Mouse (Mus musculus) lung, postnatal 0 days (tissue): ENCODE measurements around the gene Mast3. TPM values are rescaled to one million over a fixed set of nuclear protein-coding genes. Genes with fewer than 3 reads are reported as not detected.
"Not testable (repeated sequence)": the region's sequence is repeated elsewhere in the genome, so short reads cannot be mapped to it uniquely, and the experiment has no call there.

Experiments
- ATAC-seq: fragments of 200-750 bp; cut with Nextera tagmentation; 2 replicates; pipeline ENCODE4 v1.8.0; 2017; ENCODE audit warnings: moderate library complexity
- DNase-seq: peaks from one replicate; pipeline ENCODE4 v3.0.0-alpha.2; 2016; ENCODE audit warnings: low spot score
- H3K27ac ChIP-seq: fragments of 300-500 bp; sonication (generic); 2 replicates; pipeline ENCODE4 v1.5.1; 2014; ENCODE audit warnings: antibody characterized with exemption, mild to moderate bottlenecking, low read length, mixed read lengths
- H3K27me3 ChIP-seq: fragments of 300-500 bp; sonication (generic); replicated peaks from 2 replicates; pipeline ENCODE4 v1.6.1; 2014; ENCODE audit warnings: low read length, mixed read lengths; ENCODE audit not compliant: insufficient read depth
- H3K36me3 ChIP-seq: fragments of 300-500 bp; sonication (generic); 2 replicates; pipeline ENCODE4 v1.6.1; 2014; ENCODE audit warnings: low read length, mixed read lengths; ENCODE audit not compliant: insufficient read depth
- H3K4me1 ChIP-seq: fragments of 300-500 bp; sonication (generic); 2 replicates; pipeline ENCODE4 v1.6.1; 2014; ENCODE audit warnings: antibody characterized with exemption, low read depth, low read length, mixed read lengths; ENCODE audit not compliant: insufficient read depth
- H3K4me2 ChIP-seq: fragments of 300-500 bp; sonication (generic); replicated peaks from 2 replicates; pipeline ENCODE4 v1.6.1; 2014; ENCODE audit warnings: low read depth, mild to moderate bottlenecking, low read length, moderate library complexity, mixed read lengths
- H3K4me3 ChIP-seq: fragments of 300-500 bp; sonication (generic); 2 replicates; pipeline ENCODE4 v1.5.1; 2014; ENCODE audit warnings: low read depth, low read length
- H3K9ac ChIP-seq: fragments of 300-500 bp; sonication (generic); replicated peaks from 2 replicates; pipeline ENCODE4 v1.6.1; 2014; ENCODE audit warnings: low read depth, mild to moderate bottlenecking
- H3K9me3 ChIP-seq: fragments of 300-500 bp; sonication (generic); 2 replicates; pipeline ENCODE4 v1.6.1; 2016; ENCODE audit warnings: low read length, mixed read lengths
- CTCF ChIP-seq: IDR thresholded peaks from 2 replicates; pipeline ENCODE4 v1.5.1; 2016; ENCODE audit warnings: antibody characterized with exemption, mild to moderate bottlenecking
- EP300 ChIP-seq: IDR thresholded peaks from 2 replicates; pipeline ENCODE4 v1.6.1; 2016; ENCODE audit warnings: antibody characterized with exemption, mild to moderate bottlenecking, control low read depth
- WGBS: fragments of 180-500 bp; shearing (Covaris S2); extraction: QIAGEN DNeasy Blood & Tissue Kit; methylation state at CpG from one replicate; pipeline ENCODE4 v1.1.7; 2014; 5-methylcytosine and 5-hydroxymethylcytosine counted together
- polyA plus RNA-seq: library from polyadenylated mRNA; unstranded; fragments of >200 nt; fragmentation: Nextera tagmentation; extraction: Ambion mirVana; gene quantifications from 2 replicates; pipeline ENCODE4 v1.2.1, GENCODE M21; 2015

Gene Mast3
- polyA plus RNA-seq, 1 experiment from 2014 or later: 7.6 TPM

- TF ChIP-seq EP300 (no peak), CTCF (peak; percentile 37)
- no peak for DNase-seq
- 95% methylated on average over 2 of the region's 2 CpGs for WGBS
- no peaks in the 10 kb centered on the region for H3K4me1 ChIP-seq
- no peak overlapping the region for H3K27ac ChIP-seq
- H3K9me3 ChIP-seq: no peaks in the 10 kb centered on the region
- H3K27me3 ChIP-seq: no peaks in the 10 kb centered on the region
- ATAC-seq: no peak
- H3K36me3 ChIP-seq: no peaks in the 10 kb centered on the region
- H3K9ac ChIP-seq: no peak overlapping the region
- H3K4me2 ChIP-seq: no peak overlapping the region
- no peak overlapping the region for H3K4me3 ChIP-seq
These were observed 22.2 kb upstream of the Mast3 start for GRCm38 (mm10) chr8:70827010-70827409.

GRCm38 (mm10) chr8:70825816-70826215 is 21.0 kb upstream of the Mast3 start:
- no peaks in the 10 kb centered on the region for H3K4me1 ChIP-seq
- no peak overlapping the region for H3K9ac ChIP-seq
- H3K27ac ChIP-seq: no peak overlapping the region
- DNase-seq: no peak
- TF ChIP-seq EP300: no peak
- no peak for TF ChIP-seq CTCF
- H3K9me3 ChIP-seq: no peaks in the 10 kb centered on the region
- no peaks in the 10 kb centered on the region for H3K27me3 ChIP-seq
- no peak overlapping the region for H3K4me3 ChIP-seq
- ATAC-seq: no peak
- H3K4me2 ChIP-seq: no peak overlapping the region
- H3K36me3 ChIP-seq: no peaks in the 10 kb centered on the region
- WGBS: 77% methylated on average over 8 of the region's 8 CpGs

GRCm38 (mm10) chr8:70823802-70824201 is 18.9 kb upstream of the Mast3 start:
- Histone ChIP-seq H3K9me3 (no peaks in the 10 kb centered on the region), H3K27ac (no peak overlapping the region), H3K9ac (no peak overlapping the region), H3K4me3 (no peak overlapping the region), H3K4me1 (no peaks in the 10 kb centered on the region), H3K4me2 (no peak overlapping the region), H3K27me3 (no peaks in the 10 kb centered on the region), H3K36me3 (no peaks in the 10 kb centered on the region)
- WGBS: 85% methylated on average over 7 of the region's 7 CpGs
- DNase-seq: no peak
- no peak for TF ChIP-seq CTCF
- no peak for TF ChIP-seq EP300
- ATAC-seq: no peak

- not testable (repeated sequence) for H3K9me3 ChIP-seq, H3K27ac ChIP-seq, DNase-seq, H3K4me1 ChIP-seq, H3K9ac ChIP-seq, H3K4me3 ChIP-seq, ATAC-seq, H3K27me3 ChIP-seq, H3K4me2 ChIP-seq, H3K36me3 ChIP-seq
- TF ChIP-seq EP300: 0 out of 2 replicates have a peak, but pooled peaks have one; percentile 26
- 83% methylated on average over 3 of the region's 3 CpGs for WGBS
These were observed 17.7 kb upstream of the Mast3 start for GRCm38 (mm10) chr8:70822594-70822993.

GRCm38 (mm10) chr8:70821992-70822391 is 17.1 kb upstream of the Mast3 start:
- no peak overlapping the region for H3K9ac ChIP-seq
- WGBS: 34% methylated on average over 11 of the region's 11 CpGs

GRCm38 (mm10) chr8:70821399-70821962 is 16.6 kb upstream of the Mast3 start:
- WGBS: 15% methylated on average over 30 of the region's 30 CpGs
- Histone ChIP-seq H3K36me3 (no peaks in the 10 kb centered on the region), H3K4me1 (no peaks in the 10 kb centered on the region), H3K27ac (no peak overlapping the region), H3K4me2 (no peak overlapping the region), H3K9me3 (no peaks in the 10 kb centered on the region), H3K27me3 (no peaks in the 10 kb centered on the region), H3K4me3 (no peak overlapping the region), H3K9ac (no peak overlapping the region)
- TF ChIP-seq EP300 (no peak), CTCF (peak; percentile 99)
- DNase-seq (peak; percentile 79), ATAC-seq (peak; percentile 40)

More at GRCm38 (mm10) chr8:70821992-70822391, 17.1 kb upstream of the Mast3 start:
- ATAC-seq (no peak), DNase-seq (no peak)
- no peak overlapping the region for H3K27ac ChIP-seq
- no peak overlapping the region for H3K4me3 ChIP-seq
- no peaks in the 10 kb centered on the region for H3K9me3 ChIP-seq
- no peaks in the 10 kb centered on the region for H3K4me1 ChIP-seq
- H3K27me3 ChIP-seq: no peaks in the 10 kb centered on the region
- TF ChIP-seq CTCF (no peak), EP300 (no peak)
- H3K36me3 ChIP-seq: no peaks in the 10 kb centered on the region
- no peak overlapping the region for H3K4me2 ChIP-seq
